Mouse (Mus musculus) embryonic fibroblast, embryonic 13.5 days (primary cell): ENCODE results near the gene H2afy.

ENCODE experiments used
- CTCF ChIP-seq: IDR thresholded peaks from 2 replicates; pipeline ENCODE4 v1.5.1; 2011; ENCODE audit warnings: mild to moderate bottlenecking, control low read depth, low read length, moderate library complexity, borderline replicate concordance; ENCODE audit not compliant: insufficient read depth
- POLR2A ChIP-seq: IDR thresholded peaks from 2 replicates; pipeline ENCODE4 v1.6.1; 2011; ENCODE audit warnings: low read depth, mild to moderate bottlenecking, control low read depth, low read length, moderate library complexity

- TF ChIP-seq CTCF (no peak), POLR2A (no peak)
Observed at GRCm38 (mm10) chr13:56055720-56056119, 80.4 kb downstream of the H2afy start.
